Mouse (Mus musculus): ENCODE data around the gene Usp39. TPM values are rescaled to one million over a fixed set of nuclear protein-coding genes. Genes with fewer than 3 reads are reported as not detected.

Gene Usp39
- polyA plus RNA-seq, 1 experiment from 2014 or later = 113 TPM

DNA sequence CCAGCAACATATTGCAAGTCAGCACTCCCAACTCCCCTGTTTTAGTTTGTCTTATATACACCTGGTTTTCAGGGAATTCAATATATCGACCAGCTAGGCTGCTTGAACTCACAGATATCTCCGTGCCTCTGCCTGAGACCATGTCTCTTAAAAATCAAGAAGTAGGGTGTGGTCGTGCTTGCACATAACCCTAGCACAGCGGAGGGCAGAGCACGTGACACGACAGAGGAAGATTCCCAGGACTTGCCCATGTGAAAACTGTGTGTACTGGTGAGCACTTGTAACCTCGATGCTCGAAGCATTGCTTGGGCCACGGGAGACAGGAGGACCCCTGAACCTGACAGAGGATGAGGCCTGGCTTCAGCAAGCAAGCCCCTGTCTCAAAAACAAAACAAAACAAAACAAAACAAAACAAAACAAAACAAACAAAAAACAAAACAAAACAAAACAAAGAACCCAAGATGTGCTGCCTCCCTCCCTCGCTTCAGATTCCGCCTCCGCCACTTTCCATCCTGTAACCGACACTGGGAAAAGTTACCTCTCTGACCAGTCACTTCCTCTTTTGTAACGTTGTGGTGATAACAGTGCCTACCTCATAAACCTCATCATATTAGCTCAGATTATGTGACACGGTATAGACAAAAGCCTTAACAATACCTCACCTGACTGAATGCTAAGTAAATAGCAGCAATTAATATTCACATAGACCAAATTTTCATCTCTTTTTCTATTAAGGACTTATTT lies 30.0 kb upstream of the Usp39 start:
- Histone ChIP-seq H3K27me3 (ENCODE audit: control insufficient read depth, insufficient read depth, low read length) (peaks cover 10% of the 10 kb centered on the region), H3K9me3 (ENCODE audit: control insufficient read depth, low read length) (no peaks in the 10 kb centered on the region), H3K27ac (ENCODE audit: low read depth, low read length) (no peak overlapping the region), H3K4me3 (ENCODE audit: low read depth, low read length) (no peak overlapping the region), H3K36me3 (ENCODE audit: control insufficient read depth, insufficient read depth, low read length) (no peaks in the 10 kb centered on the region), H3K4me1 (replicated peaks; ENCODE audit: control insufficient read depth, insufficient read depth, low read length) (0 out of 2 replicates have a peak, but pooled peaks cover under 1% of the 10 kb centered on the region), H3K9ac (ENCODE audit: low read length) (no peak overlapping the region), H3K4me2 (ENCODE audit: low read depth, low read length, severe bottlenecking) (no peak overlapping the region)
- ATAC-seq (replicated peaks; ENCODE audit: low FRiP score) (no peak), DNase-seq (ENCODE audit: low spot score) (no peak)
- 83% methylated on average over 15 of the region's 15 CpGs for WGBS

DNA sequence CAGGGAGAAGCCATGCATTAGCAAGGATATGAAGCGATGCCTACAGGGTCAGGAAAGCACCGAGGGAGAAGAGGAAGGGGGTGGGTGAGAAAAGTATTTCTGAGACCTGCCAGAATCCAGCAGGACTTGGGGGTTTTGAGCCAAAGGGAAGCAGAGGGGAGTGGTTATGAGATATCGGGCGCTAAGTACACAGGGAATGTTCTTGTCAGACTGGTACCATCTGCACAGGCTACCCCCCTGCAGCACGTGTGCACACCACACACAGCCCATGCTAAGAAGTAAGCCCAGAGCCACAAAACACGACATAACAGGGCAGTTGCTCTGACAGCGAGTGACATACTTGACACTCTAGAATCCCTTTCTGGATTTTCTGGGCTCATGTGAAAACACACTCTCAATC lies 29.2 kb upstream of the Usp39 start:
- H3K4me1 ChIP-seq (replicated peaks; ENCODE audit: control insufficient read depth, insufficient read depth, low read length) = no peaks in the 10 kb centered on the region
- H3K4me2 ChIP-seq (ENCODE audit: low read depth, low read length, severe bottlenecking) = no peak overlapping the region
- no peak for DNase-seq (ENCODE audit: low spot score)
- 73% methylated on average over 7 of the region's 7 CpGs for WGBS
- no peak overlapping the region for H3K4me3 ChIP-seq (ENCODE audit: low read depth, low read length)
- no peaks in the 10 kb centered on the region for H3K36me3 ChIP-seq (ENCODE audit: control insufficient read depth, insufficient read depth, low read length)
- no peak overlapping the region for H3K9ac ChIP-seq (ENCODE audit: low read length)
- no peak for ATAC-seq (replicated peaks; ENCODE audit: low FRiP score)
- H3K27me3 ChIP-seq (ENCODE audit: control insufficient read depth, insufficient read depth, low read length) = peaks cover 2% of the 10 kb centered on the region
- no peaks in the 10 kb centered on the region for H3K9me3 ChIP-seq (ENCODE audit: control insufficient read depth, low read length)
- H3K27ac ChIP-seq (ENCODE audit: low read depth, low read length) = no peak overlapping the region

DNA sequence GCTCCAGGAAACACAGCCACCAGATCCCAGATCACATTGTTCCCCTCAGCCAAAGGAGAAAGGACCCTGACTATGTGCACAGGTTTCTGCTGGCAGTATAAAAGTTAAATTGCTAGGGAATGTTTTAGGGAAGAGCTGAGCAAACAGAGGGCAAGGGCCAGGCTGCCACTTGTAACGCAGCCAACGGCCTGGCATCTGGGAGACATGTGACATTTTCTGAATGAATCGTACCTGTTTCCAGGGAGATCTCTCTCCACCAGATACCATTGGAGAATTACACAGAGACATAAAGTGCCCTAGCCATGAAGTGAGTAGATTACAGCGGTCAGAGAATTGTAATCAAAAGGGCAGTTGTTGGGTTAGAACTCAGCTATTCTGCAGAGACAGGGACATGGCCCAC lies 28.2 kb upstream of the Usp39 start:
- H3K27me3 ChIP-seq (ENCODE audit: control insufficient read depth, insufficient read depth, low read length) = no peaks in the 10 kb centered on the region
- ATAC-seq (replicated peaks; ENCODE audit: low FRiP score) (no peak), DNase-seq (ENCODE audit: low spot score) (no peak)
- H3K4me2 ChIP-seq (ENCODE audit: low read depth, low read length, severe bottlenecking) = no peak overlapping the region
- H3K27ac ChIP-seq (ENCODE audit: low read depth, low read length) = no peak overlapping the region
- H3K36me3 ChIP-seq (ENCODE audit: control insufficient read depth, insufficient read depth, low read length) = no peaks in the 10 kb centered on the region
- no peak overlapping the region for H3K4me3 ChIP-seq (ENCODE audit: low read depth, low read length)
- no peak overlapping the region for H3K9ac ChIP-seq (ENCODE audit: low read length)
- no peaks in the 10 kb centered on the region for H3K4me1 ChIP-seq (replicated peaks; ENCODE audit: control insufficient read depth, insufficient read depth, low read length)
- no peaks in the 10 kb centered on the region for H3K9me3 ChIP-seq (ENCODE audit: control insufficient read depth, low read length)
- WGBS = 92% methylated on average over 4 of the region's 4 CpGs

DNA sequence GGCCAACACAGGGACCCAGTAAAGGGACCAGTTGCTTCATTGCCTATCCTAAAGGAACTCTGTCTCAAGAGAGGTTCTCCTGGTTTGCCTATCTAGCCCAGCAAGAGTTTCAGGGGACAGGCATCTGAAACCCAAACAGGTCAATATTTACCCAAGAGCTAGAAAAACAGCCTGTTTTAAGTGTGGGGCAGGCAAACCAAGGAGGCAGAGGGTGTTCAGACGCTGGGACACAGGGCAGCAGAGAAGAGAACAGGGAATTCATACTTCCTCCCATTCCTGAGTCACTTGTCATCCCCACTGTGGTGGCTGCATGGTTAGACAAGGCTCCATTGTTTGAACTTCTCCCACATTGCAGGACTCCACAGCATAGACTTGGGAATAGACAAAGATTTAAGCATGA lies 26.6 kb upstream of the Usp39 start:
- 29% methylated on average over 1 of the region's 1 CpGs for WGBS
- Histone ChIP-seq H3K36me3 (ENCODE audit: control insufficient read depth, insufficient read depth, low read length) (no peaks in the 10 kb centered on the region), H3K9me3 (ENCODE audit: control insufficient read depth, low read length) (no peaks in the 10 kb centered on the region), H3K27ac (ENCODE audit: low read depth, low read length) (no peak overlapping the region), H3K4me1 (replicated peaks; ENCODE audit: control insufficient read depth, insufficient read depth, low read length) (no peaks in the 10 kb centered on the region), H3K4me3 (ENCODE audit: low read depth, low read length) (no peak overlapping the region), H3K4me2 (ENCODE audit: low read depth, low read length, severe bottlenecking) (no peak overlapping the region), H3K9ac (ENCODE audit: low read length) (no peak overlapping the region), H3K27me3 (ENCODE audit: control insufficient read depth, insufficient read depth, low read length) (no peaks in the 10 kb centered on the region)
- no peak for DNase-seq (ENCODE audit: low spot score)
- no peak for ATAC-seq (replicated peaks; ENCODE audit: low FRiP score)

DNA sequence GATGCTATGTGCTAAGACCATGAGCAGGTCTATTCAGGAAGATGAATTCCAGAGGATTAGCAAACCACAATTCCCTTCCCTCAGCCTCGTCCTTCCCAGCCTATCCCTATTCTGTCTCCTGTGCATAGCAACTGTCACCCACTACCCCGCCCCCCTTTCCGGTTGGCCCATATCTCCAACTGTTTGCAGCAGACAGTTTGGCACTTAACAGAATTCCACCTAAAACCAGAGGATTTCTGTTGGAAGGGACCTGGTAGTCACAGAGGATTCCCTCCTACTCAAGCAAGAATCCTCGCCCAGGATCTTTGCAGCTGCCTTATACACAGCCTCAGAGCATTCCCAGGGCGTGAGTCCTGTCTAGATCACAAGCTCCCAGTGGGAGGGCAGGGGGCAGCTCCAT lies 26.2 kb upstream of the Usp39 start:
- Histone ChIP-seq H3K4me3 (ENCODE audit: low read depth, low read length) (no peak overlapping the region), H3K4me2 (ENCODE audit: low read depth, low read length, severe bottlenecking) (no peak overlapping the region), H3K36me3 (ENCODE audit: control insufficient read depth, insufficient read depth, low read length) (no peaks in the 10 kb centered on the region), H3K4me1 (replicated peaks; ENCODE audit: control insufficient read depth, insufficient read depth, low read length) (no peaks in the 10 kb centered on the region), H3K27ac (ENCODE audit: low read depth, low read length) (no peak overlapping the region), H3K27me3 (ENCODE audit: control insufficient read depth, insufficient read depth, low read length) (no peaks in the 10 kb centered on the region), H3K9ac (ENCODE audit: low read length) (no peak overlapping the region), H3K9me3 (ENCODE audit: control insufficient read depth, low read length) (no peaks in the 10 kb centered on the region)
- DNase-seq (ENCODE audit: low spot score) (no peak), ATAC-seq (replicated peaks; ENCODE audit: low FRiP score) (no peak)
- 53% methylated on average over 5 of the region's 5 CpGs for WGBS

DNA sequence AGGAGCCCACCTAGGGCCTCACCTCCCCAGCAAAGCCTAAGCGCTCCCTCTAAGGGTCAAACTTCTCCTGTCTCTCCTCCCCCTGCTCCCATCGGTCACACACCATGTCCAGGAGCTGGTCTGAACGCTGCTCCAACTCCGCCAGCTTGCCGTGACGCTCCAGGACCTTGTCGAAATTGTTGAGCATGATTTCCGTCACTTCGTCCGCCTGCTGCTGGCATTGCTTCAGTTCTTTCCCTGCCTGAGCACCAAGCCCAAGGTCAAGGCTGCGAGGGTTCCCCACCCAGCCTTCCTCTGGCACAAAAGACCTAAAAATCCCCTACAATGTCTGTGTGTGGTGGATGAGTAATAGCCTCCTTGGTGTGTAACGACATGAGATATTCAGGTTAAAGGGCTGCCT lies 25.1 kb upstream of the Usp39 start:
- Histone ChIP-seq H3K4me1 (replicated peaks; ENCODE audit: control insufficient read depth, insufficient read depth, low read length) (no peaks in the 10 kb centered on the region), H3K4me3 (ENCODE audit: low read depth, low read length) (no peak overlapping the region), H3K9me3 (ENCODE audit: control insufficient read depth, low read length) (no peaks in the 10 kb centered on the region), H3K27ac (ENCODE audit: low read depth, low read length) (no peak overlapping the region), H3K9ac (ENCODE audit: low read length) (no peak overlapping the region), H3K4me2 (ENCODE audit: low read depth, low read length, severe bottlenecking) (no peak overlapping the region), H3K36me3 (ENCODE audit: control insufficient read depth, insufficient read depth, low read length) (no peaks in the 10 kb centered on the region), H3K27me3 (ENCODE audit: control insufficient read depth, insufficient read depth, low read length) (no peaks in the 10 kb centered on the region)
- 85% methylated on average over 12 of the region's 12 CpGs for WGBS
- ATAC-seq (replicated peaks; ENCODE audit: low FRiP score) (no peak), DNase-seq (ENCODE audit: low spot score) (no peak)

DNA sequence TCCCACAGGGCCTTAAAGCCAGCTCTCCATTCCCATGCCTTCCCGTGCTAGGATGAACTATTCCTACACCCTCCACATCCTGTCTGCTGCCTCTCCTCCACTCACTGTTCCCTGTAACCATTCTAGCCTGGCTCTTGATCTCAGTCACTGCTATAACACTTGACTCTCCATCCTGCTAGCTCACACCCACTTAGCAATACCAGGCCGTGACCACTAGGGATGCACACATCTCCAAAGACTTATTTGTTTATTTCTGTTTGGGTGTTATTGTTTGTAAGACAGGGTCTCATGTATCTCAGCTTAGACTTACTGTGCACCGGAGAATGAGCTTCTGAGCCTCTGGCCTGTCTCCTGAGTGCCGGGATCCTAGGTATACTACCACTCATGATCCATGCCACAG lies 24.6 kb upstream of the Usp39 start:
- 83% methylated on average over 4 of the region's 4 CpGs for WGBS

DNA sequence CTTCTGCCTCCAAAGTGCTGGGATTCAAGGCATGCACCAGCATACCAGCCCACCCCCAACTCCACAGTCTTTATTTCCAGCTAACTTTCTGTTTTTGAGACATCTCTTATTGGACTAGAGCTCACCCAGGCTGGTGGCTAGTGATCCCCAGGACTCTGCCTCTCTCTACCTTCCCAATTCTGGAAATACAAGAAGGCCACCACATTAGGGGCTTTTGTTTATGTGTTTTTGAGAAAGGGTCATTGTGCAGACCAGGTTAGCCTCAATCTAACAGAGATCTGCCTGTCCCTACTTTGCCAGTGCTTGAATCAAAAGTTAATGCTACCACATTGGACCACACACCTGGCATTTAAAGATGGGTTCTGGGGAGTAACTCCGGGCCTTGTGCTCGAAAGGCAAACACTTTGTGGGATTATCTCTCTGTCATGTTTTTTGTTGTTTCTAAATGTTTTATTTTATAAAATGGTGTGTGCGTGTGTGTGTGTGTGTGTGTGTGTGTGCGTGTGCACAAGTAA lies 22.5 kb upstream of the Usp39 start:
- H3K36me3 ChIP-seq (ENCODE audit: control insufficient read depth, insufficient read depth, low read length) = no peaks in the 10 kb centered on the region
- no peak overlapping the region for H3K9ac ChIP-seq (ENCODE audit: low read length)
- WGBS = 74% methylated on average over 4 of the region's 4 CpGs
- H3K4me2 ChIP-seq (ENCODE audit: low read depth, low read length, severe bottlenecking) = no peak overlapping the region
- H3K4me1 ChIP-seq (replicated peaks; ENCODE audit: control insufficient read depth, insufficient read depth, low read length) = peaks cover 5% of the 10 kb centered on the region; the same call in 1 of the 2 replicates
- no peak overlapping the region for H3K27ac ChIP-seq (ENCODE audit: low read depth, low read length)
- DNase-seq (ENCODE audit: low spot score) = no peak
- H3K27me3 ChIP-seq (ENCODE audit: control insufficient read depth, insufficient read depth, low read length) = no peaks in the 10 kb centered on the region
- no peaks in the 10 kb centered on the region for H3K9me3 ChIP-seq (ENCODE audit: control insufficient read depth, low read length)
- no peak overlapping the region for H3K4me3 ChIP-seq (ENCODE audit: low read depth, low read length)
- ATAC-seq (replicated peaks; ENCODE audit: low FRiP score) = no peak

More for the DNA sequence above, 24.6 kb upstream of the Usp39 start:
- no peak overlapping the region for H3K4me3 ChIP-seq (ENCODE audit: low read depth, low read length)
- no peaks in the 10 kb centered on the region for H3K9me3 ChIP-seq (ENCODE audit: control insufficient read depth, low read length)
- H3K27me3 ChIP-seq (ENCODE audit: control insufficient read depth, insufficient read depth, low read length) = no peaks in the 10 kb centered on the region
- H3K4me1 ChIP-seq (replicated peaks; ENCODE audit: control insufficient read depth, insufficient read depth, low read length) = no peaks in the 10 kb centered on the region
- DNase-seq (ENCODE audit: low spot score) (no peak), ATAC-seq (replicated peaks; ENCODE audit: low FRiP score) (no peak)
- H3K4me2 ChIP-seq (ENCODE audit: low read depth, low read length, severe bottlenecking) = no peak overlapping the region
- no peak overlapping the region for H3K27ac ChIP-seq (ENCODE audit: low read depth, low read length)
- no peak overlapping the region for H3K9ac ChIP-seq (ENCODE audit: low read length)
- H3K36me3 ChIP-seq (ENCODE audit: control insufficient read depth, insufficient read depth, low read length) = no peaks in the 10 kb centered on the region

DNA sequence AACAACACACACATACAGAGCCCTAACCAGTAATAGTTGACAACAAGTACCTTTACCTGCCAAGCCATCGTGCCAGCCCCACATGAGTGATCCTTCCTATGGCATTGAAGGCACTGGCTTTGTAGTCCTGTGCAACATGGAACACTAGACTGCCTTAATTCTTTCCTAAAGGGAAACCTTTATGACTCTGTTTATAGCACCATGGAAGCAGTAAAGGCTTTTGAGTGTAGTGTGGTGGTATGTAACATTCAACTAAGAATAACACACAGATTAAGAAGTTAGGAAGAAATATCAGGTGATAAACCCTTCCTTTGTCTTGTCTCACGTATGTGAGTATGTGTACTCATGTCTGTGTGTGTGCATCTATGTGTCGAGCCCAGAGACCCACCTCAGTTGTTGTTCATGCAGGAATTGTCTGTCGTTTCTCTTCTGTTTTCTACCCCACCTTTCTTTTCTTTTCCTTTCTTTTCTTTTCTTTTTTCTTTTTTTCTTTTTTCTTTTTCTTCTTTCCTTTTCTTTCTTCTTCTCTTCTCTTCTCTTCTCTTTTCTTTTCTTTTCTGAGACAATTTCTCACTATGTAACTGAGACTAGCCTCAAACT lies 22.0 kb upstream of the Usp39 start, which contains the start of gene Rnf181:
Gene Rnf181, minus strand, starts transcription at position 113 of the 600 bp plus-strand sequence.
- ATAC-seq (replicated peaks; ENCODE audit: low FRiP score) = no peak
- Histone ChIP-seq H3K27ac (ENCODE audit: low read depth, low read length) (no peak within 1 kb of the TSS), H3K27me3 (ENCODE audit: control insufficient read depth, insufficient read depth, low read length) (no peaks in the 10 kb centered on the region), H3K4me2 (ENCODE audit: low read depth, low read length, severe bottlenecking) (no peak within 1 kb of the TSS), H3K4me3 (ENCODE audit: low read depth, low read length) (no peak within 1 kb of the TSS), H3K9me3 (ENCODE audit: control insufficient read depth, low read length) (no peaks in the 10 kb centered on the region), H3K4me1 (replicated peaks; ENCODE audit: control insufficient read depth, insufficient read depth, low read length) (peaks cover 5% of the 10 kb centered on the region; the same call in 1 of the 2 replicates), H3K36me3 (ENCODE audit: control insufficient read depth, insufficient read depth, low read length) (no peaks in the 10 kb centered on the region), H3K9ac (ENCODE audit: low read length) (no peak within 1 kb of the TSS)
- 80% methylated on average over 4 of the region's 4 CpGs for WGBS
- DNase-seq (ENCODE audit: low spot score) = no peak
